Mouse (Mus musculus): Measurements from ENCODE around the gene Capn7.

DNA sequence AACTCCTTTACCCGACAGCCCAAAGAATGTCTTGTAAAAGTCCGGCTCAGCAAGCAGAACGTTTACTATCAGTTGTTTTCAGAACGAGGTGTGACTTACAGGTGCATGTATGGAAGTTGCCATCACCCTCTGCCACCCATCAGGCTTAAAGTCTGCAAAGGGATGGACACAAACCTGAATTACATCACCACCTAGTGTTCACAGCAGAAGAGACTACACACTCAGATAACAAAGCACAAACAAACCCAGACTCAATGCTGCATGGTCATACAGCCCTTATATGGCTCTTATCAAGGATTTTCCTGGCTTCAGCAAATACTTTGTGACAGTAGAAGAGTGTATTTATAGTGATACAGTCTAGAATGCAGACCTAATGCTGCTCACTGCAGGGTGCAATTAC lies 8.8 kb upstream of the Capn7 start:
- TF ChIP-seq BHLHE40 (IDR thresholded peaks at IDR 0.05; ENCODE audit: borderline replicate concordance, low read depth, low read length) = no peak
- TF ChIP-seq ETS1 (IDR thresholded peaks at IDR 0.05; ENCODE audit: low read depth, low read length) = peak; percentile 47; the same call in 1 of the 2 replicates
- TF ChIP-seq POLR2A (IDR thresholded peaks at IDR 0.05; ENCODE audit: control insufficient read depth in 1 of 2, insufficient read depth in 1 of 2, low read depth in 1 of 2, low read length in 2 of 2, poor library complexity in 1 of 2) = no peak
- no peak for TF ChIP-seq HCFC1 (IDR thresholded peaks at IDR 0.05; ENCODE audit: low read depth, low read length)
- TF ChIP-seq TBP (IDR thresholded peaks at IDR 0.05; ENCODE audit: low read depth, low read length) = no peak
- TF ChIP-seq CTCF (IDR thresholded peaks at IDR 0.05 in 2 of 3, conservative IDR thresholded peaks at IDR 0.05 in 1 of 3; ENCODE audit: control insufficient read depth in 1 of 3, insufficient read depth in 1 of 3, low read depth in 2 of 3, low read length in 3 of 3, poor library complexity in 1 of 3, severe bottlenecking in 1 of 3) = peak in 2 of 3 experiments; percentile 7 to 53; a peak in 2 of 6 replicates
- TF ChIP-seq EP300 (IDR thresholded peaks at IDR 0.05; ENCODE audit: low read depth in 1 of 2, low read length in 2 of 2) = no peak
- no peak for TF ChIP-seq MYB (IDR thresholded peaks at IDR 0.05; ENCODE audit: low read depth, low read length)
- no peak for TF ChIP-seq POLR2AphosphoS5 (IDR thresholded peaks at IDR 0.05; ENCODE audit: borderline replicate concordance, low read depth, low read length)
- no peak for TF ChIP-seq USF1 (IDR thresholded peaks at IDR 0.05; ENCODE audit: low read depth, low read length)

Data from MEL (cell line).